Mouse (Mus musculus) limb, embryonic 14.5 days (tissue): Measurements from ENCODE around the gene Akap6. TPM values are rescaled to one million over a fixed set of nuclear protein-coding genes. Genes with fewer than 3 reads are reported as not detected.
"Not testable (repeated sequence)": the region's sequence is repeated elsewhere in the genome, so short reads cannot be mapped to it uniquely, and the experiment has no call there.

Experiments
- ATAC-seq: fragments of 200-750 bp; cut with Nextera tagmentation; 2 replicates; pipeline ENCODE4 v1.8.0; 2017; ENCODE audit warnings: low read depth, moderate number of reproducible peaks, moderate TSS enrichment; ENCODE audit not compliant: low FRiP score
- DNase-seq: peaks from one replicate; pipeline ENCODE4 v3.0.0-alpha.2; 2015; ENCODE audit warnings: low spot score
- H3K27ac ChIP-seq: fragments of 300-500 bp; sonication (generic); replicated peaks from 2 replicates; pipeline ENCODE4 v1.5.1; 2014; ENCODE audit warnings: low read depth, mild to moderate bottlenecking, low read length, moderate library complexity, mixed read lengths
- H3K27me3 ChIP-seq: fragments of 300-500 bp; sonication (generic); 2 replicates; pipeline ENCODE4 v1.6.1; 2014; ENCODE audit warnings: low read length, mixed read lengths; ENCODE audit not compliant: control insufficient read depth, insufficient read depth
- H3K36me3 ChIP-seq: fragments of 300-500 bp; sonication (generic); 2 replicates; pipeline ENCODE4 v1.6.1; 2014; ENCODE audit warnings: mild to moderate bottlenecking, low read length, moderate library complexity, mixed read lengths; ENCODE audit not compliant: control insufficient read depth, insufficient read depth
- H3K4me1 ChIP-seq: fragments of 300-500 bp; sonication (generic); 2 replicates; pipeline ENCODE4 v1.6.1; 2014; ENCODE audit warnings: antibody characterized with exemption, low read length, mixed read lengths; ENCODE audit not compliant: control insufficient read depth, insufficient read depth
- H3K4me2 ChIP-seq: fragments of 300-500 bp; sonication (generic); replicated peaks from 2 replicates; pipeline ENCODE4 v1.6.1; 2014; ENCODE audit warnings: low read depth, mild to moderate bottlenecking, low read length, moderate library complexity; ENCODE audit not compliant: severe bottlenecking
- H3K4me3 ChIP-seq: fragments of 300-500 bp; sonication (generic); replicated peaks from 2 replicates; pipeline ENCODE4 v1.5.1; 2014; ENCODE audit warnings: low read length
- H3K9ac ChIP-seq: fragments of 300-500 bp; sonication (generic); 2 replicates; pipeline ENCODE4 v1.6.1; 2014; ENCODE audit warnings: mild to moderate bottlenecking, low read depth, low read length, moderate library complexity; ENCODE audit not compliant: severe bottlenecking
- H3K9me3 ChIP-seq: fragments of 300-500 bp; sonication (generic); 2 replicates; pipeline ENCODE4 v1.6.1; 2016; ENCODE audit warnings: low read length; ENCODE audit not compliant: control insufficient read depth
- POLR2A ChIP-seq: fragments of 200-500 bp; IDR thresholded peaks from 2 replicates; pipeline ENCODE4 v1.8.0; 2012; ENCODE audit warnings: inconsistent platforms, mild to moderate bottlenecking, moderate library complexity, borderline replicate concordance; ENCODE audit not compliant: insufficient read depth, insufficient read length; ENCODE audit errors: extremely low read depth
- WGBS: fragments of 180-500 bp; shearing (Covaris S2); extraction: QIAGEN DNeasy Blood & Tissue Kit; methylation state at CpG from one replicate; pipeline ENCODE4 v1.1.7; 2014; 5-methylcytosine and 5-hydroxymethylcytosine counted together
- polyA plus RNA-seq, 2 experiments: library from polyadenylated mRNA; depleted of rRNA in 1 of 2; stranded (reverse) in 1 of 2; unstranded in 1 of 2; fragments of >200 nt; fragmentation: Nextera tagmentation in 1 of 2; extraction: Ambion mirVana in 1 of 2; gene quantifications; 2 replicates each; pipeline versions ENCODE4 v1.2.1 to v1.2.3; 2012 to 2014

Akap6 gene
- polyA plus RNA-seq, 2 experiments: 1.2 to 1.6 TPM

GRCm38 (mm10) chr12:52711857-52712640, 12.9 kb downstream of the Akap6 start:
- H3K27ac ChIP-seq: no peak overlapping the region
- H3K4me2 ChIP-seq: no peak overlapping the region
- peaks cover 5% of the 10 kb centered on the region; the same call in 1 of the 2 replicates for H3K4me1 ChIP-seq
- 66% methylated on average over 7 of the region's 7 CpGs for WGBS
- no peaks in the 10 kb centered on the region for H3K27me3 ChIP-seq
- H3K36me3 ChIP-seq: no peaks in the 10 kb centered on the region
- no peak overlapping the region for H3K4me3 ChIP-seq
- no peak for DNase-seq
- no peak for ATAC-seq
- TF ChIP-seq POLR2A: no peak
- H3K9ac ChIP-seq: no peak overlapping the region
- no peaks in the 10 kb centered on the region for H3K9me3 ChIP-seq

DNA sequence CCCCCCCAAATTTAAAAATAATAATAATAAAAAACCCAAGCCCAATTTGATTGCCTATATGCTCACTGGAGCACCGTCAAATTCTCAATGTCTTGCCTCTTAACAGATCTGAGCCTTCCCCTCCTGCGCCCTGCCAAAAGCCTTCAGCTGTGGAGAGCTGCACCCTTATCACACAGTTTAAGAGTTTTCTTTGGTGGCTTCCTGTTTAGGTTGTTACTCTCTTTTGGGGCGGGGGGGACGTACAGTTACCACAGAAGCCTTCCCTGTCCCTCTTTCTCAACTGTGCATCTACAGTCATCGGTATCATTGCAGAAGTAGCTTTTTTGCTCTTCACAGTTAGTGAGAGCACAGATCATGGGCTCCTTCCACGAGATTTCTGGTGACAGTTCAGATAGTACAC, 19.2 kb downstream of the Akap6 start:
- ATAC-seq (no peak), DNase-seq (no peak)
- Histone ChIP-seq H3K4me1 (no peaks in the 10 kb centered on the region), H3K9me3 (no peaks in the 10 kb centered on the region), H3K4me3 (no peak overlapping the region), H3K27ac (no peak overlapping the region), H3K27me3 (no peaks in the 10 kb centered on the region), H3K9ac (no peak overlapping the region), H3K4me2 (no peak overlapping the region), H3K36me3 (no peaks in the 10 kb centered on the region)
- WGBS: 87% methylated on average over 6 of the region's 6 CpGs
- TF ChIP-seq POLR2A: no peak

DNA sequence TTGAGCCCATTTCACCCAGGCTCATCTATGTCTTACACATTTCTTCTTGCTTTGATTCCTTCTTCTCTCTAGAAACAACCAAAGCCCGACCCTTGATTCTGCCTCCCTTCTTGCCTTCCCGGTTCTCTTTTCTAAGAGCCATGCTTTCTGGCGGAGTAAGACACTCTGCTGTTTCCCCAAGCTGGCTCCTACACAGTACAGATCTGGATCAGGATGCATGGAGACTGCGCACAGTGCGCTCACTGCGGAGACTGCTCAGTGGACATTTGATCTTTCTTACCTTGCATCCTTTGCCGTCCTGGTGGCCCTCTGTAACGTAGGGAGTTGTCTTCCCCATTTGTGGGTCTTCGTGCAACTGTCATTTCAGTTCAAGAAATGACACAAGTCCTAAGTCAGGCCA, 20.0 kb downstream of the Akap6 start:
- H3K4me3 ChIP-seq: no peak overlapping the region
- H3K4me2 ChIP-seq: no peak overlapping the region
- WGBS: 86% methylated on average over 9 of the region's 9 CpGs
- H3K27me3 ChIP-seq: no peaks in the 10 kb centered on the region
- no peak overlapping the region for H3K9ac ChIP-seq
- H3K27ac ChIP-seq: no peak overlapping the region
- no peak for TF ChIP-seq POLR2A
- H3K9me3 ChIP-seq: no peaks in the 10 kb centered on the region
- no peaks in the 10 kb centered on the region for H3K36me3 ChIP-seq
- no peaks in the 10 kb centered on the region for H3K4me1 ChIP-seq
- DNase-seq (no peak), ATAC-seq (no peak)

- 78% methylated on average over 5 of the region's 5 CpGs for WGBS
- Histone ChIP-seq H3K9me3 (no peaks in the 10 kb centered on the region), H3K36me3 (no peaks in the 10 kb centered on the region), H3K9ac (no peak overlapping the region), H3K27me3 (no peaks in the 10 kb centered on the region), H3K4me2 (no peak overlapping the region), H3K4me3 (no peak overlapping the region), H3K27ac (no peak overlapping the region), H3K4me1 (no peaks in the 10 kb centered on the region)
- DNase-seq (no peak), ATAC-seq (no peak)
- no peak for TF ChIP-seq POLR2A
Observed at GRCm38 (mm10) chr12:52719681-52720080, 20.5 kb downstream of the Akap6 start.

DNA sequence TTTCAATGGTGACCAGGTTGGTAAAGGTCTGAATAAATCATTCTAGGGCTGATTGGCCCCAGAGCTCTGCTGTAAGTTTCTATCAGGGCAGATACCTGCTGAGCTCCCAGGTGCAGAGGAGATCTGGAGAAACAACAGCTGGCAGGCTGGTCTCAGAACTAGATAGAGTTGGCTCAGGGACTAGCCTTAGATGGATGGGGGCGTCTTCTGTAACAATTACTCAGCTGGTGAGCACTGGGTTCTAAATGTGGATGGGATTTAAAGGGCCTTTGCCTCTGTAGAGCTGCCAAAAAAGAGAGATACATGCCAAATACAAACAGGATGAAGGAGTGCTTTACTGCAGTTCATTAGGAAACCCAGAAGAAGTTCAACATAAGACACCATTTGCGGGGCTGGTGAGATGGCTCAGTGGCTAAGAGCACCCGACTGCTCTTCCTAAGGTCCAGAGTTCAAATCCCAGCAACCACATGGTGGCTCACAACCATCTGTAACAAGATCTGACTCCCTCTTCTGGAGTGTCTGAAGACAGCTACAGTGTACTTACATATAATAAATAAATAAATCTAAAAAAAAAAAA, 24.9 kb downstream of the Akap6 start:
- H3K27ac ChIP-seq, ATAC-seq, H3K9me3 ChIP-seq, H3K27me3 ChIP-seq, H3K4me1 ChIP-seq, H3K4me2 ChIP-seq, H3K36me3 ChIP-seq, H3K9ac ChIP-seq, DNase-seq, H3K4me3 ChIP-seq: not testable (repeated sequence)
- 71% methylated on average over 3 of the region's 3 CpGs for WGBS
